Mouse (Mus musculus): Measurements from ENCODE around the gene Styx. TPM values are rescaled to one million over a fixed set of nuclear protein-coding genes. Genes with fewer than 3 reads are reported as not detected.

Gene Styx
- total RNA-seq, 2 experiments from 2014 or later = 45.4 to 57.1 TPM

- DNase-seq = no peak
These were observed 118.6 kb downstream of the Styx start for GRCm38 (mm10) chr14:45469446-45469845.

Small RNA genes within 50 kb of the gene (microRNA-seq; reads per million reads assigned to microRNA genes)
- gene Gm25353 = 0 reads per million in 2 experiments

Other genes with a start within 250 kb of the Styx start
- 1 to 10 TPM; 4.9 to 5.5 TPM for gene Gpr137c, start 131.4 kb upstream of the Styx start, total RNA-seq (2021)
- 10 to 100 TPM; 12.0 to 13.0 TPM for gene Txndc16, start 130.8 kb upstream of the Styx start, total RNA-seq (2021)
- 10 to 100 TPM; 25.7 to 25.8 TPM for gene Ero1l, start 32.3 kb upstream of the Styx start, total RNA-seq (2021)
- 100 to 1,000 TPM; 117 to 118 TPM for gene Psmc6, start 21.3 kb upstream of the Styx start, total RNA-seq (2021)
- 10 to 100 TPM; 11.3 to 15.5 TPM for gene Gnpnat1, start 53.8 kb downstream of the Styx start, total RNA-seq (2021)
- gene Fermt2, start 179.0 kb downstream of the Styx start, total RNA-seq (2021) = 100 to 1,000 TPM; 311 to 341 TPM